Mouse (Mus musculus) kidney, embryonic 14.5 days (tissue): ENCODE measurements around the gene Krtap3-2. TPM values are rescaled to one million over a fixed set of nuclear protein-coding genes. Genes with fewer than 3 reads are reported as not detected.

ENCODE experiments used
- ATAC-seq: fragments of 200-750 bp; cut with Nextera tagmentation; 2 replicates; pipeline ENCODE4 v1.8.0; 2017; ENCODE audit warnings: moderate number of reproducible peaks, mild to moderate bottlenecking, moderate TSS enrichment, moderate library complexity; ENCODE audit not compliant: low FRiP score, low TSS enrichment
- H3K27ac ChIP-seq: fragments of 300-500 bp; sonication (generic); 2 replicates; pipeline ENCODE4 v1.5.1; 2014; ENCODE audit warnings: low read depth, mild to moderate bottlenecking, low read length, moderate library complexity, mixed read lengths
- H3K27me3 ChIP-seq: fragments of 300-500 bp; sonication (generic); 2 replicates; pipeline ENCODE4 v1.6.1; 2014; ENCODE audit warnings: mild to moderate bottlenecking, low read length; ENCODE audit not compliant: control insufficient read depth, insufficient read depth
- H3K36me3 ChIP-seq: fragments of 300-500 bp; sonication (generic); 2 replicates; pipeline ENCODE4 v1.6.1; 2014; ENCODE audit warnings: low read length, mixed read lengths; ENCODE audit not compliant: control insufficient read depth, insufficient read depth
- H3K4me1 ChIP-seq: fragments of 300-500 bp; sonication (generic); 2 replicates; pipeline ENCODE4 v1.6.1; 2014; ENCODE audit warnings: low read length, mixed read lengths; ENCODE audit not compliant: control insufficient read depth, insufficient read depth
- H3K4me2 ChIP-seq: fragments of 300-500 bp; sonication (generic); replicated peaks from 2 replicates; pipeline ENCODE4 v1.6.1; 2014; ENCODE audit warnings: low read depth, mild to moderate bottlenecking, low read length
- H3K4me3 ChIP-seq: fragments of 300-500 bp; sonication (generic); 2 replicates; pipeline ENCODE4 v1.5.1; 2014; ENCODE audit warnings: mild to moderate bottlenecking, low read length
- H3K9ac ChIP-seq: fragments of 300-500 bp; sonication (generic); 2 replicates; pipeline ENCODE4 v1.6.1; 2014; ENCODE audit warnings: low read depth, mild to moderate bottlenecking, low read length, moderate library complexity
- H3K9me3 ChIP-seq: fragments of 300-500 bp; sonication (generic); 2 replicates; pipeline ENCODE4 v1.6.1; 2016; ENCODE audit warnings: low read length; ENCODE audit not compliant: control insufficient read depth
- WGBS: fragments of 180-500 bp; shearing (Covaris S2); extraction: QIAGEN DNeasy Blood & Tissue Kit; methylation state at CpG from one replicate; pipeline ENCODE4 v1.1.7; 2014; 5-methylcytosine and 5-hydroxymethylcytosine counted together
- polyA plus RNA-seq: library from polyadenylated mRNA; unstranded; fragments of >200 nt; fragmentation: Nextera tagmentation; extraction: Ambion mirVana; gene quantifications from 2 replicates; pipeline ENCODE4 v1.2.1, GENCODE M21; 2014

Krtap3-2 gene
- polyA plus RNA-seq, 1 experiment from 2014 or later = not detected

DNA sequence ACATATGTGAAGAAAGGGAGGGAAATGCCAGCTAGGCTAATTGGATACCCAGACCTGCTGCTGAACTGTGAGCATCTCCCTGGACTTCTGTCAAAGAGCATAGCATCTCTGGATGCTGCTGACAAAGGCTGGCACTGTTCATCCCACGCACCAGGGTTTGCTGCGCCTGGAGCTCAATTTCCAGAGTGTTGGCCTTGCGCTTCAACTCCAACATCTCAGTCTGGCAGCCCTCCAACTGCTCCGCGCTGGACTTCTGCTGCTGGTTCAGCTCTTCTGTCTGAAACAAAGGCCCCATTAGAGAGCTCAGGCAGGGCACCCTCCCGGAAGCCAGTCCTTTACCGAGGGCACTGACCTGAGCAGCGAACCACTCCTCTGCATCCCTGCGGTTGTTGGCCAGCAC is 16.9 kb downstream of the Krtap3-2 start:
- H3K27ac ChIP-seq = no peak overlapping the region

GRCm38 (mm10) chr11:99521288-99521860 is 35.3 kb downstream of the Krtap3-2 start, which contains the start of gene Krt39:
Krt39 (minus strand) TSS chr11:99521338.
- no peak for ATAC-seq
- Histone ChIP-seq H3K9me3 (no peaks in the 10 kb centered on the region), H3K27ac (no peak within 1 kb of the TSS), H3K27me3 (no peaks in the 10 kb centered on the region), H3K4me1 (no peaks in the 10 kb centered on the region), H3K4me3 (no peak within 1 kb of the TSS), H3K9ac (no peak within 1 kb of the TSS), H3K36me3 (no peaks in the 10 kb centered on the region), H3K4me2 (no peak within 1 kb of the TSS)
- WGBS = 17% methylated on average over 13 of the region's 13 CpGs

More for the DNA sequence above, 16.9 kb downstream of the Krtap3-2 start:
- Histone ChIP-seq H3K4me1 (no peaks in the 10 kb centered on the region), H3K9ac (no peak overlapping the region), H3K9me3 (no peaks in the 10 kb centered on the region), H3K36me3 (no peaks in the 10 kb centered on the region), H3K4me2 (no peak overlapping the region; the same call in 1 of the 2 replicates), H3K4me3 (no peak overlapping the region), H3K27me3 (no peaks in the 10 kb centered on the region)
- no peak for ATAC-seq
- 64% methylated on average over 9 of the region's 9 CpGs for WGBS

DNA sequence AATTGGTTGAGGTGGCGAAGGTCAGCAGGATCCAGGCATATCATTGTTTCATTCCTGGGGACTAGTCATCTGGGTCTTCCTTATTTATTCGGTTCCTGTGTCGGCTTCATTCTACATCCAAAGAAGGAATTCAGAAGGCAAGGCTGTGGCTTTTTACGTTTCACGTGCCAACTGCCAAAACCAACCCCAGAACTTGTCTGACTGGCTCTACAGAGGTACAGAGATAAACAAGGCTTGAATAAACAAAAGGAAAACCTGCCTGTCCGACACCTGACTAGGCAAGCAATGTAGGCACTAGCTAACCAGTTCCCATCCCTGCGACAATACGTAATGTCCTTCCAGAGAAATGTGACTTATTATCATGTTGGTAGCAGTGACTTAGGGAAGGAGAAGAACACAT is 42.6 kb downstream of the Krtap3-2 start:
- no peaks in the 10 kb centered on the region for H3K27me3 ChIP-seq
- H3K36me3 ChIP-seq = no peaks in the 10 kb centered on the region
- H3K4me2 ChIP-seq = no peak overlapping the region
- no peaks in the 10 kb centered on the region for H3K9me3 ChIP-seq
- H3K9ac ChIP-seq = no peak overlapping the region
- H3K4me1 ChIP-seq = no peaks in the 10 kb centered on the region
- no peak for ATAC-seq
- no peak overlapping the region for H3K27ac ChIP-seq
- no peak overlapping the region for H3K4me3 ChIP-seq
- WGBS = 87% methylated on average over 8 of the region's 8 CpGs

Other genes starting within 250 kb of the Krtap3-2 start
- not detected in 2 replicates for gene Krt25, start 233.9 kb downstream of the Krtap3-2 start, polyA plus RNA-seq
- gene Krt26, start 218.9 kb downstream of the Krtap3-2 start, polyA plus RNA-seq = not detected in 2 replicates
- not detected in 2 replicates for gene Krt27, start 205.7 kb downstream of the Krtap3-2 start, polyA plus RNA-seq
- 0.18 TPM in 1 of 2 replicates, not detected in the other for gene Krt28, start 181.9 kb downstream of the Krtap3-2 start, polyA plus RNA-seq
- gene Krt10, start 167.5 kb downstream of the Krtap3-2 start, polyA plus RNA-seq = 31.3 and 37.5 TPM in 2 replicates
- not detected in 2 replicates for gene Krt12, start 134.6 kb downstream of the Krtap3-2 start, polyA plus RNA-seq
- gene Krt20, start 118.7 kb downstream of the Krtap3-2 start, polyA plus RNA-seq = 0.22 and 0.36 TPM in 2 replicates
- gene Krt23, start 63.7 kb downstream of the Krtap3-2 start, polyA plus RNA-seq = 24.7 and 33.3 TPM in 2 replicates
- 0.43 and 0.69 TPM in 2 replicates for gene Krt39, start 35.5 kb downstream of the Krtap3-2 start, polyA plus RNA-seq
- not detected in 2 replicates for gene Krt40, start 13.7 kb downstream of the Krtap3-2 start, polyA plus RNA-seq
- not detected in 2 replicates for gene Krtap3-3, start 6.0 kb downstream of the Krtap3-2 start, polyA plus RNA-seq
- not detected in 2 replicates for gene Gm11939, start 2.6 kb upstream of the Krtap3-2 start, polyA plus RNA-seq
- gene Krtap3-1, start 9.8 kb upstream of the Krtap3-2 start, polyA plus RNA-seq = not detected in 2 replicates
- not detected in 2 replicates for gene Krtap1-5, start 24.2 kb upstream of the Krtap3-2 start, polyA plus RNA-seq
- gene Krtap1-4, start 26.8 kb upstream of the Krtap3-2 start, polyA plus RNA-seq = not detected in 2 replicates
- not detected in 2 replicates for gene Krtap1-3, start 34.5 kb upstream of the Krtap3-2 start, polyA plus RNA-seq
- not detected in 2 replicates for gene Krtap9-3, start 41.3 kb upstream of the Krtap3-2 start, polyA plus RNA-seq
- gene Gm11938, start 46.5 kb upstream of the Krtap3-2 start, polyA plus RNA-seq = not detected in 2 replicates
- not detected in 2 replicates for gene Gm11937, start 53.3 kb upstream of the Krtap3-2 start, polyA plus RNA-seq
- not detected in 2 replicates for gene Krtap2-4, start 58.0 kb upstream of the Krtap3-2 start, polyA plus RNA-seq
- not detected in 2 replicates for gene Gm11562, start 63.6 kb upstream of the Krtap3-2 start, polyA plus RNA-seq
- gene Krtap4-1, start 71.4 kb upstream of the Krtap3-2 start, polyA plus RNA-seq = not detected in 2 replicates
- not detected in 2 replicates for gene Krtap4-2, start 78.2 kb upstream of the Krtap3-2 start, polyA plus RNA-seq
- gene Krtap4-7, start 87.2 kb upstream of the Krtap3-2 start, polyA plus RNA-seq = not detected in 2 replicates
- not detected in 2 replicates for gene Gm11555, start 93.4 kb upstream of the Krtap3-2 start, polyA plus RNA-seq
- not detected in 2 replicates for gene Gm11563, start 102.1 kb upstream of the Krtap3-2 start, polyA plus RNA-seq
- gene Krtap4-6, start 109.1 kb upstream of the Krtap3-2 start, polyA plus RNA-seq = not detected in 2 replicates
- not detected in 2 replicates for gene Gm14190, start 133.9 kb upstream of the Krtap3-2 start, polyA plus RNA-seq
- not detected in 2 replicates for gene Gm14180, start 177.4 kb upstream of the Krtap3-2 start, polyA plus RNA-seq
- not detected in 2 replicates for gene Gm11595, start 216.1 kb upstream of the Krtap3-2 start, polyA plus RNA-seq
- gene Krtap4-8, start 223.9 kb upstream of the Krtap3-2 start, polyA plus RNA-seq = not detected in 2 replicates
- gene Krtap4-9, start 228.3 kb upstream of the Krtap3-2 start, polyA plus RNA-seq = not detected in 2 replicates
- not detected in 2 replicates for gene Gm11596, start 236.6 kb upstream of the Krtap3-2 start, polyA plus RNA-seq
- gene Gm11569, start 242.1 kb upstream of the Krtap3-2 start, polyA plus RNA-seq = not detected in 2 replicates
- not detected in 2 replicates for gene Gm11554, start 247.6 kb upstream of the Krtap3-2 start, polyA plus RNA-seq